Mouse (Mus musculus): ENCODE measurements at regions not wholly inside any gene's neighbourhood (a gene's known extent, or its start where the extent isn't known, plus 50 kb on each side); places are given as distances from the start of the nearest gene placed in this dataset.

DNA sequence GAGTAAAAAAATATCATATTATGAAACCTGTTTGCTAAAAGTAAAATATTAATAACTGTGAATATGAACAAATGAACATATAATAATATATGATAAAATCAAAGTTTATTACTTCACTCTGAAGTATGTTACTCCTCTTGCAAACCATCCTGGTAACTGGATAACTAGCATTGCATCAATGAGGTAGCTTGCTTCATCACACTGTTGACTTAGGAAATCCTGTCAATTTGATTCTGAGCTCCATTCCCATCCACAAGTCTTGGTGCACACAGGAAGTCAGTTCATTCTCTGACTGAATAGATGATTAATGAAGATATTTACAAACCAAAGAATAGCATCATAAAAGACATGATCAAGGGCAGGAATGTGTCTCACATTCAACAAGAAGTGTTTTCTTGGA, 286.9 kb upstream of the Gprin3 start:
- Histone ChIP-seq H3K9ac (replicated peaks; ENCODE audit: low read length) (no peak overlapping the region), H3K4me3 (ENCODE audit: low read depth, low read length) (no peak overlapping the region), H3K9me3 (replicated peaks; ENCODE audit: control insufficient read depth, low read length) (no peaks in the 10 kb centered on the region), H3K4me2 (ENCODE audit: low read depth, low read length) (no peak overlapping the region), H3K4me1 (ENCODE audit: control insufficient read depth, insufficient read depth, low read length) (no peaks in the 10 kb centered on the region), H3K27me3 (ENCODE audit: control insufficient read depth, insufficient read depth, low read length) (no peaks in the 10 kb centered on the region), H3K27ac (replicated peaks; ENCODE audit: low read depth, low read length) (no peak overlapping the region), H3K36me3 (replicated peaks; ENCODE audit: control insufficient read depth, insufficient read depth, low read depth, low read length) (no peaks in the 10 kb centered on the region)
- ATAC-seq (replicated peaks; ENCODE audit: insufficient number of reproducible peaks, low FRiP score, low TSS enrichment, low read depth) (no peak), DNase-seq (ENCODE audit: low spot score) (no peak)

DNA sequence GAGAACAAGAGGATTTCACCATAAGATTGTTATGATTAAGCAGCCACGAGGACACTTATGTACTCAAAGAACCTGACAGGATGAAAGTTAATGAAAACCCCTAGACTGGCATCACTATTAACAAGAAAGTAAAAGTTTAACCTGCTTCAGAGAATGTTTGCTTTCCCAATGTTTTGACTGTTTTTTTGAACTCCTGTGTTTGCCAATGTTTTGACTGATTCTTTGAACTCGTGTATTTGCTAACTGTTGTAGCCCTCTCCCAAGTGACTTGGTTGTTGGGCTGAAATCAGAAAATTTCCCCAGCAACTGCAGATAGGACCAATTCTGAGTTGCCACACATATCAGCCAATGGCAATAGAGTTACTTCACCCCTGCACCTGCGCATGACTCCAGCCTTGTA, 258.9 kb upstream of the Gprin3 start:
- H3K4me3 ChIP-seq (ENCODE audit: low read depth, low read length), result no peak overlapping the region
- H3K4me2 ChIP-seq (ENCODE audit: low read depth, low read length), result no peak overlapping the region
- DNase-seq (ENCODE audit: low spot score) (no peak), ATAC-seq (replicated peaks; ENCODE audit: insufficient number of reproducible peaks, low FRiP score, low TSS enrichment, low read depth) (no peak)
- no peaks in the 10 kb centered on the region for H3K9me3 ChIP-seq (replicated peaks; ENCODE audit: control insufficient read depth, low read length)
- no peaks in the 10 kb centered on the region for H3K27me3 ChIP-seq (ENCODE audit: control insufficient read depth, insufficient read depth, low read length)
- no peak overlapping the region for H3K9ac ChIP-seq (replicated peaks; ENCODE audit: low read length)
- H3K4me1 ChIP-seq (ENCODE audit: control insufficient read depth, insufficient read depth, low read length), result no peaks in the 10 kb centered on the region
- no peak overlapping the region for H3K27ac ChIP-seq (replicated peaks; ENCODE audit: low read depth, low read length)
- no peaks in the 10 kb centered on the region for H3K36me3 ChIP-seq (replicated peaks; ENCODE audit: control insufficient read depth, insufficient read depth, low read depth, low read length)
- WGBS, result 90% methylated on average over 3 of the region's 3 CpGs

DNA sequence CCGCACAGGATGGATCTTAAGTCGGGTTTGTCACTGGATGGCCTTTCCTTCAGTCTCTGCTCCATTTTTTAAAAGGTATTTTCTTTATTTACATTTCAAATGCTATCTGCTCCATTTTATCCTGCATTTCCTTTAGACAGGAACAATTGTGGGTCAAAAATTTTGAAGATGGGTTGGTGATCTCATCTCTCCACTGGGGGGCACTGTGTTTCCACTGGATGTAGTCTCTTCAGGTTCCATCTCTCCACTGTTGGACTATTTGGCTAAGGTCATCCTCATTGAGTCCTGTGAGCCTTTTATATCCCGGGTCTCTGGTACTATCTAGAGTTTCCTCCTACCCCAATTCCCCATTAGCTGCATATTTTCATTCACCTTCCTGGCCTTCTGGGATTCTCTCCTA, 241.3 kb upstream of the Gprin3 start:
- peak; percentile 18 for DNase-seq (ENCODE audit: low spot score)
- H3K4me2 ChIP-seq (ENCODE audit: low read depth, low read length), result no peak overlapping the region
- WGBS, result 59% methylated on average over 3 of the region's 3 CpGs
- no peaks in the 10 kb centered on the region for H3K4me1 ChIP-seq (ENCODE audit: control insufficient read depth, insufficient read depth, low read length)
- ATAC-seq (replicated peaks; ENCODE audit: insufficient number of reproducible peaks, low FRiP score, low TSS enrichment, low read depth), result no peak
- H3K4me3 ChIP-seq (ENCODE audit: low read depth, low read length), result no peak overlapping the region
- no peak overlapping the region for H3K9ac ChIP-seq (replicated peaks; ENCODE audit: low read length)
- no peaks in the 10 kb centered on the region for H3K36me3 ChIP-seq (replicated peaks; ENCODE audit: control insufficient read depth, insufficient read depth, low read depth, low read length)
- no peak overlapping the region for H3K27ac ChIP-seq (replicated peaks; ENCODE audit: low read depth, low read length)
- no peaks in the 10 kb centered on the region for H3K9me3 ChIP-seq (replicated peaks; ENCODE audit: control insufficient read depth, low read length)
- H3K27me3 ChIP-seq (ENCODE audit: control insufficient read depth, insufficient read depth, low read length), result no peaks in the 10 kb centered on the region
